Mouse (Mus musculus) intestine, embryonic 16.5 days (tissue): ENCODE measurements around the gene Gas8. TPM values are rescaled to one million over a fixed set of nuclear protein-coding genes. Genes with fewer than 3 reads are reported as not detected.
A peak's percentile ranks its signal among the peaks of the same experiment; 100 is the strongest.
"Not testable (repeated sequence)": the region's sequence is repeated elsewhere in the genome, so short reads cannot be mapped to it uniquely, and the experiment has no call there.

Experiments used
- ATAC-seq: fragments of 200-750 bp; cut with Nextera tagmentation; 2 replicates; pipeline ENCODE4 v1.8.0; 2017; ENCODE audit warnings: moderate TSS enrichment, moderate library complexity
- H3K27ac ChIP-seq: fragments of 300-500 bp; sonication (generic); 2 replicates; pipeline ENCODE4 v1.5.1; 2014; ENCODE audit warnings: mild to moderate bottlenecking, low read length
- H3K27me3 ChIP-seq: fragments of 300-500 bp; sonication (generic); replicated peaks from 2 replicates; pipeline ENCODE4 v1.6.1; 2014; ENCODE audit warnings: low read length, control low read depth, mixed read lengths; ENCODE audit not compliant: control insufficient read depth, insufficient read depth
- H3K36me3 ChIP-seq: fragments of 300-500 bp; sonication (generic); 2 replicates; pipeline ENCODE4 v1.6.1; 2014; ENCODE audit warnings: low read length, control low read depth; ENCODE audit not compliant: control insufficient read depth, insufficient read depth
- H3K4me1 ChIP-seq: fragments of 300-500 bp; sonication (generic); 2 replicates; pipeline ENCODE4 v1.6.1; 2014; ENCODE audit warnings: low read length, control low read depth, mixed read lengths; ENCODE audit not compliant: control insufficient read depth, insufficient read depth
- H3K4me2 ChIP-seq: fragments of 300-500 bp; sonication (generic); 2 replicates; pipeline ENCODE4 v1.6.1; 2014; ENCODE audit warnings: low read depth, low read length, control low read depth
- H3K4me3 ChIP-seq: fragments of 300-500 bp; sonication (generic); 2 replicates; pipeline ENCODE4 v1.5.1; 2014; ENCODE audit warnings: mild to moderate bottlenecking, low read length
- H3K9ac ChIP-seq: fragments of 300-500 bp; sonication (generic); 2 replicates; pipeline ENCODE4 v1.6.1; 2014; ENCODE audit warnings: low read depth, low read length
- H3K9me3 ChIP-seq: fragments of 300-500 bp; sonication (generic); 2 replicates; pipeline ENCODE4 v1.6.1; 2016; ENCODE audit warnings: low read length, control low read depth; ENCODE audit not compliant: control insufficient read depth
- WGBS: fragments of 180-500 bp; shearing (Covaris S2); extraction: QIAGEN DNeasy Blood & Tissue Kit; methylation state at CpG from one replicate; pipeline ENCODE4 v1.1.7; 2014; 5-methylcytosine and 5-hydroxymethylcytosine counted together
- polyA plus RNA-seq: library from polyadenylated mRNA; unstranded; fragments of >200 nt; fragmentation: Nextera tagmentation; extraction: Ambion mirVana; gene quantifications from 2 replicates; pipeline ENCODE4 v1.2.1, GENCODE M21; 2015

Gene Gas8
- polyA plus RNA-seq, 1 experiment from 2014 or later = 20.5 TPM

DNA sequence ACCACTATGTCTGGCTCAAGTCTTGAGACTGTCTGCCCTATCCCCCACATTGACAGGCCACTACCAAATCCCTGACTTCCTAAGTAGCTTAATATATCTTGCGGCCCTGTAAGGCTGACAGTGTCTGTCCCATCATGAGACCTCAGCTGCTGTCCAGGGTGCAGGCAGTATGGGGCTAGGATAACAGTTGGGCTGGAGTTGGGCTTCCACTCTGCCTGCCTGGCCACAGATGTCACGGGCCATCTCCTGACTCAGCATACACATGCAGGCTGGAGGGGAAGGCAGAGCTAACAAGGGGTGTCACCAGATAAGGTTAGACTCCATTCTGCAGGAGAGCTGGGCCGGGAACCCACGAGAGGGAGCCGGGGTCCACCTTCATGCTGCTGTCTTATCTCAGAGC, 11.5 kb upstream of the Gas8 start:
- no peak overlapping the region for H3K4me2 ChIP-seq
- 0 out of 2 replicates have a peak, but pooled peaks cover 3% of the 10 kb centered on the region for H3K9me3 ChIP-seq
- WGBS = 98% methylated on average over 5 of the region's 5 CpGs
- no peak overlapping the region for H3K4me3 ChIP-seq
- no peaks in the 10 kb centered on the region for H3K4me1 ChIP-seq
- H3K27me3 ChIP-seq = no peaks in the 10 kb centered on the region
- peaks cover 22% of the 10 kb centered on the region for H3K36me3 ChIP-seq
- ATAC-seq = no peak
- no peak overlapping the region for H3K27ac ChIP-seq
- H3K9ac ChIP-seq = no peak overlapping the region

DNA sequence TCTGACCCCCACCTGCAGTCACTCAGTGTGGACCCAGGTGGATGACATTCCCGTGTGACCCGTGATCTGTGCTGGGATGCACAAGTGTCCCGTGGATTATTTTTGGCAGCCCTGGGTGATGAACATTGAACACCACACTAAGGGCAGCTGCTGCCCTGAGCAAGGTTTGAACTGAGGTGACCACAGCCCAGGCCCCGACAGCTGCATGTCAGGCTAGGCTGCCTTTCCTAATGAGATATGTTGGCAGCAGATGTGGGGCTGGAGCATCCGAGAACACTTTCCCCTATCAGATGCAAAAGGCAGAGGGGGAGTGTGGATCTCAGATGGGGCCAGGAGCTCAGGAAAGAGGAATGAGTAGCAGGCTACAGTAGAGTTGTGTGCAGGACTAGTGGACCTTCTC, 7.8 kb upstream of the Gas8 start:
- ATAC-seq = no peak
- 77% methylated on average over 5 of the region's 5 CpGs for WGBS

DNA sequence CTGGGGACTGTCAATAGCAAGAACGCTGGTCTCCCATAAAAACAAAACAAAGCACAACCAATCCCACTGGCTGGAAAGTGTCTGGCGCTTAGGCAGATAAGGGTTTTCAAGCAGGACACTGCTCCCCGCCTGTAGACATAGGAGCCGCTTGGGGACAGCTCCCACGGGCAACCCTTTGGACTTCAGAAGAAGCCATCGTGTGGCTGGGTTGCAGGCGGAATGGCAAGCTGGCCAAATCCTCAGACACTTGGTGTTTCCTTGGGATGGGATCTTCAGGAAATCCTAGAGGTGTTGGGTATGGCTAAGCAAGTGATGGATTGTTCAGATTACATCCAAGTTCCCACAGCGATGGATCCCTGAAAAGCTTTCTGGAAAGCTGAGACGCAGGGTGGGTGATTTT, 4.5 kb upstream of the Gas8 start:
- WGBS = 2% methylated on average over 9 of the region's 9 CpGs
- Histone ChIP-seq H3K9me3 (no peaks in the 10 kb centered on the region), H3K9ac (no peak overlapping the region; the same call in 1 of the 2 replicates), H3K36me3 (no peaks in the 10 kb centered on the region), H3K27me3 (peaks cover 30% of the 10 kb centered on the region), H3K4me3 (peak overlapping the region; percentile 66), H3K4me1 (peaks cover 12% of the 10 kb centered on the region; the same call in 1 of the 2 replicates), H3K27ac (no peak overlapping the region), H3K4me2 (peak overlapping the region; percentile 99)
- ATAC-seq = no peak

More for the DNA sequence above, 7.8 kb upstream of the Gas8 start:
- peaks cover 9% of the 10 kb centered on the region; the same call in 1 of the 2 replicates for H3K4me1 ChIP-seq
- H3K9ac ChIP-seq = no peak overlapping the region
- no peaks in the 10 kb centered on the region for H3K9me3 ChIP-seq
- H3K4me3 ChIP-seq = no peak overlapping the region
- H3K4me2 ChIP-seq = no peak overlapping the region
- H3K27ac ChIP-seq = no peak overlapping the region
- peaks cover 27% of the 10 kb centered on the region for H3K27me3 ChIP-seq
- 0 out of 2 replicates have a peak, but pooled peaks cover 4% of the 10 kb centered on the region for H3K36me3 ChIP-seq

DNA sequence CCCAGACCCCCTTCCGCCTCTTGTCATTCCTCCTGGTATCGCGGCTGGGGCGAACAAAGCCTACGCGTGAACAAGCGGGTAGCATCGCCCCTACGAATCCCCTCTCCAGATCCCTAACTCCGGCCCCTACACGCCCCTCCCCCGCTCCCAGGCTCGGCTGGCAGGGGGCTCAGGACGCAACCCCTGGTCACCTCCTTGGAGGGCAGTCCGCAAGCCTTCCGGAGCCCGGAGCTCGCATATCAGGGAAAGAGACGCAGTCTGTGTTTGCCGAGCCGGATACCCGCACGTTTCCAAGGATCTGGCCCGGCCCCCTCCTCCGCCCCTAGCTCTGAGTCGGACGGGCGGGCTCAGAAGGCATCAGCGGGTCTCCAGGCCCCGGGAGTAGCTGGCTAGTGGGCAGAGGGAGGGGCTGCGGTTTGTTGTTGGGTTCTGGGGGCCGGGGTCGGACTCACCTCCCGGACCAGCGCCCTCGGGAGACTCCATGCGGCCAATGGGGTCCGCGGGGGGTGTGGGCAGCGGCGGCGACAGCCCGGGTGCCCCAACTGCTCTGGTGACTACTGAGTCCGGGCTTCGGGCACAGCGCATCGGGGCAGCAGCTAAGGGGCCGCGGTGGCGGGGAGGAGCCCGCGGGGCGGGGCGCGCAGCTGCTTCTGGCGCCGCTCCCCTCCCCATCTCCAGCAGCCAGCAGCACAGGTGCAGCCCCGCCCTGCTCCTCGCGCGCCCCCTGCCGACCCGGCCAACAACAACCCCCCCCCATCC, 3.7 kb upstream of the Gas8 start, which contains the start of gene Dbndd1:
Gene Dbndd1 (minus strand): TSS at position 683 of the 759 bp plus-strand sequence.
- no peak within 1 kb of the TSS for H3K27ac ChIP-seq

DNA sequence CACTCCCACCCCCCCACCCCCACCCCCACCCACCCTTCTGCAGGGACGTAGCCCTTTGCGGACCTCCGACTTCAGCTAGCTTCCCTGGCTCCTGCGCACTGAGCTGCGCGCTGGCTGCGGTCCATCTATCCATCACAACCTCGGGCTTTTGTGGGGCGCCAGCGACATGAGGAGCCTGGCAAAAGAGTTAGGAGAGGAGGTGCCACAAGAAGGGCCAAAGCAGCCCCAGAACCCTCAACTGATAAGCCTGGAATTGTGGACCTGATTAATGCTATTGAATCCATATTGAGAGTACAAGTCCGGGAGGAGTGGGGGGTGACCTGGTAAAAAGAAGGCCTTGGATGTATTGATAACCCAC, 3.1 kb upstream of the Gas8 start:
- Histone ChIP-seq H3K4me3 (peak overlapping the region; percentile 66; the same call in 1 of the 2 replicates), H3K9me3 (no peaks in the 10 kb centered on the region), H3K4me2 (peak overlapping the region; percentile 99), H3K27me3 (peaks cover 30% of the 10 kb centered on the region), H3K4me1 (peaks cover 17% of the 10 kb centered on the region), H3K27ac (no peak overlapping the region), H3K9ac (no peak overlapping the region), H3K36me3 (no peaks in the 10 kb centered on the region)
- ATAC-seq = no peak
- WGBS = 2% methylated on average over 11 of the region's 11 CpGs

More for the DNA sequence above, 3.7 kb upstream of the Gas8 start, which contains the start of gene Dbndd1:
- peak within 1 kb of the TSS; percentile 99 for H3K4me2 ChIP-seq
- peak within 1 kb of the TSS; percentile 66 for H3K4me3 ChIP-seq
- H3K27me3 ChIP-seq = peaks cover 30% of the 10 kb centered on the region
- H3K9me3 ChIP-seq = no peaks in the 10 kb centered on the region
- H3K36me3 ChIP-seq = no peaks in the 10 kb centered on the region
- peak; percentile 21; the same call in 1 of the 2 replicates for ATAC-seq
- peaks cover 17% of the 10 kb centered on the region for H3K4me1 ChIP-seq
- WGBS = under 1% methylated on average over 57 of the region's 63 CpGs
- H3K9ac ChIP-seq = peak within 1 kb of the TSS; percentile 58

DNA sequence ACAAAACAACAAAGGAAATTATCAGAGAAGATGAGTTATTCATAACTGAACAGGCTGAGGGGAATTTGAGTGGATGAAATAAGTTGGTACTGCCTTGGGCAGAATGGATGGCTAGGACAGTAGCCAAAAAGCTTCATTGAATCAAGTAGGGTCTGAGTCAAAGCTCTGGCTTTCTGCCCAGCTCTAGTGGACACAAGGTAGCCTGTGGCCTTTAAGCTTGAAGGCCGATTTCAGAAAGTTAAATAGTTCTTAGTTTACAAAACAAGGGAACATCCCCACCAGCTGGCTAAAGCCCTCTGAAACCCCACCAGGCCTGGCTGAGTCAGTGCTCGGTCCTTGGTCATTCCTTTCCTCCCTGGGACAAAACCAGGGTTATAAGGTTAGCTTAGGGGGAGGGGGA, 2.0 kb upstream of the Gas8 start:
- Histone ChIP-seq H3K9me3 (no peaks in the 10 kb centered on the region), H3K27ac (no peak overlapping the region), H3K27me3 (peaks cover 30% of the 10 kb centered on the region), H3K4me1 (peaks cover 17% of the 10 kb centered on the region), H3K9ac (no peak overlapping the region), H3K4me2 (no peak overlapping the region), H3K4me3 (no peak overlapping the region), H3K36me3 (no peaks in the 10 kb centered on the region)
- WGBS = 39% methylated on average over 2 of the region's 2 CpGs
- ATAC-seq = no peak

DNA sequence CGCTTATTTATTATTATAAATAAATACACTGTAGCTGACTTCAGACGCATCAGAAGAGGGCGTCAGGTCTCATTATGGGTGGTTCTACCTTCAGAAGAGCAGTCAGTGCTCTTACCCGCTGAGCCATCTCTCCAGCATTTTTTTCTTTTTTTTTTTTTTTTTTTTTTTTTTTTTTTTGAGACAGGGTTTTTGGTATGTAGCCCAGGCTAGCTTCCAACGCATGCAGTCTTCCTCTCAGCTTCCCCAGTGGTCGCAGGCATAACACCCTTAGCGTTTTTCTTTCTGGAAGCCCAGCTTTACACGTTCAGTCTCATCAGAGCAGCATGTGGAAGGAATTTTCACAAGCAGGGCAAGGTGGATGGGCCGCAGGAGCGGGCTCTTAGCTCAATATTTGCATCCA, 462 bp upstream of the Gas8 start:
- ATAC-seq = peak; percentile 2; the same call in 1 of the 2 replicates
- 35% methylated on average over 10 of the region's 10 CpGs for WGBS

DNA sequence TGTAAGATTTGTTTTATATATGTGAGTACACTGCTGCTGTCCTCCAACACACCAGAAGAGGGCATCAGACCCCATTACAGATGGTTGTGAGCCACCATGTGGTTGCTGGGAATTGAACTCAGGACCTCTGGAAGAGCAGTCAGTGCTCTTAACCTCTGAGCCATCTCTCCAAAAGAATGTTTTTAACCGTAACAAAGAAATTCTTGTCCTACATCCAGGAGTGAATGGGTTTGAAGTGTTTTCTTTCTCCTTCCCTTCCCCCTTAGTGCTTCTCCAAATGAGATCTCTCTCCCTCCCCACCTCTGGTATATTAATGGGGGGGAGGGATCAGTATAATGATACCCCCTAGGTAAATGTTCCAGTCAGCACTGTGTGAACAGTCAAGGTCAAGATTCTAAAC, 1.4 kb downstream of the Gas8 start:
- not testable (repeated sequence) for H3K36me3 ChIP-seq, H3K4me3 ChIP-seq, H3K4me2 ChIP-seq, H3K27me3 ChIP-seq, ATAC-seq, H3K9ac ChIP-seq, H3K9me3 ChIP-seq, H3K4me1 ChIP-seq, H3K27ac ChIP-seq
- WGBS = 94% methylated on average over 1 of the region's 1 CpGs

More for the DNA sequence above, 462 bp upstream of the Gas8 start:
- Histone ChIP-seq H3K9ac (no peak overlapping the region), H3K36me3 (no peaks in the 10 kb centered on the region), H3K9me3 (no peaks in the 10 kb centered on the region), H3K4me3 (peak overlapping the region; percentile 65), H3K27ac (no peak overlapping the region), H3K4me2 (peak overlapping the region; percentile 43), H3K4me1 (peaks cover 17% of the 10 kb centered on the region), H3K27me3 (peaks cover 23% of the 10 kb centered on the region)

DNA sequence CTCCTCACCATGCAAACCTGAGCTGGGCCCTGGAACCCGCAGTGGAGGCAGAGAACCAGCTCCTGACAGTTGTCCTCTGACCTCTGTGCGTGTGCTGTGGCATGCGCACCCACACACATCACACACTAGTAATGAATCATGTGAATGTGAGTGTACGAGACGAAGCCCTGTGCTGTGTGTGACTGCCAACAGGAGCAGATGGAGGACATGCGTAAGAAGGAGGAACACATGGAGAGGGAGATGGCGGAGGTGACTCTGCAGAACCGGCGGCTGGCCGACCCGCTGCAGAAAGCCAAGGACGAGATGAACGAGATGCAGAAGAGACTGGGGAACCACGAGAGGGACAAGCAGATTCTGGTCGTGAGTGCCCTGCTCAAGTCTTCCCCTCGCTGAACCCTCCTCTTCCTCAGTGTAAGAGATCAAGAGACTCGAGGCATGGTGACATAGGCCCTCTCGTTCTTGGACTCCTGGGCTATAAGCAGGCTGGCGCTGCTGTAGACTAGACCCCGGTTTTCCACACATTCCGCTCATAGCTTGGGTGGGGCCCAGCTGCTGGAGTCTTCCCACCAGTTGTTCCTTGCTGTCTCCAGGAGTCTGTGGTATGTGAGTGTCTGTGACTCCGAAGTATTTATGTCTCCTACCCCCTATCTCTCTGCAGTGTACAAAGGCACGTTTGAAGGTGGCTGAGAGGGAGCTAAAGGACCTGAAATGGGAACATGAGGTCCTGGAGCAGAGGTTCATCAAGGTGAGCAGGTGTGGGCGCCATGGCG, 9.3 kb downstream of the Gas8 start:
- Histone ChIP-seq H3K9ac (no peak overlapping the region), H3K36me3 (peaks cover 26% of the 10 kb centered on the region), H3K27ac (no peak overlapping the region), H3K4me3 (no peak overlapping the region), H3K9me3 (no peaks in the 10 kb centered on the region), H3K27me3 (no peaks in the 10 kb centered on the region), H3K4me1 (no peaks in the 10 kb centered on the region), H3K4me2 (no peak overlapping the region)
- 89% methylated on average over 25 of the region's 25 CpGs for WGBS
- ATAC-seq = no peak
